Mouse (Mus musculus) C2C12 (cell line): ENCODE data around the gene Rnf227.

Source experiments
- CEBPB ChIP-seq: IDR thresholded peaks from one replicate; pipeline ENCODE4 v1.6.1; 2011; ENCODE audit warnings: low read depth, mild to moderate bottlenecking, control low read depth, moderate library complexity
- CTCF ChIP-seq: IDR thresholded peaks from one replicate; pipeline ENCODE4 v1.5.1; 2011; ENCODE audit not compliant: control insufficient read depth, insufficient read depth, insufficient read length
- FOSL1 ChIP-seq: IDR thresholded peaks from one replicate; pipeline ENCODE4 v1.8.0; 2011; ENCODE audit warnings: mild to moderate bottlenecking, low read length; ENCODE audit not compliant: poor library complexity, insufficient read depth, severe bottlenecking
- MAX ChIP-seq: IDR thresholded peaks from one replicate; pipeline ENCODE4 v1.6.1; 2011; ENCODE audit warnings: mild to moderate bottlenecking, control low read depth
- MYOD1 ChIP-seq: IDR thresholded peaks from one replicate; pipeline ENCODE4 v1.6.1; 2011; ENCODE audit warnings: low read depth; ENCODE audit not compliant: control insufficient read depth, insufficient read length
- MYOG ChIP-seq: IDR thresholded peaks from one replicate; pipeline ENCODE4 v1.6.1; 2011; ENCODE audit not compliant: control insufficient read depth, insufficient read length; ENCODE audit errors: extremely low read depth
- USF1 ChIP-seq: IDR thresholded peaks from one replicate; pipeline ENCODE4 v1.6.1; 2011; ENCODE audit warnings: low read depth, mild to moderate bottlenecking, control low read depth, moderate library complexity

- TF ChIP-seq CTCF: no peak
- TF ChIP-seq MAX: no peak
- TF ChIP-seq USF1: no peak
- TF ChIP-seq CEBPB: no peak
- TF ChIP-seq MYOD1: no peak
- no peak for TF ChIP-seq FOSL1
- TF ChIP-seq MYOG: no peak
Observed at GRCm38 (mm10) chr11:69311266-69311665, 29.0 kb upstream of the Rnf227 start.
